Mouse (Mus musculus) left cerebral cortex, postnatal 25 days (tissue): Measurements from ENCODE around the gene Mad1l1. TPM values are rescaled to one million over a fixed set of nuclear protein-coding genes. Genes with fewer than 3 reads are reported as not detected.

Source experiments
- DNase-seq, 2 experiments: peaks; one replicate each; pipeline ENCODE4 v3.0.0; 2022; ENCODE audit warnings: low spot score in 2 of 2, mixed read lengths in 1 of 2
- intact Hi-C: fragments of 180-260 bp; cut with DNase I; formaldehyde crosslinking; loops from one replicate; pipeline ENCODE4 v1.15.1; 2025
- total RNA-seq, 2 experiments: library from RNA; stranded (reverse); gene quantifications; 2 replicates each; pipeline ENCODE4 v1.2.3; 2021

The Mad1l1 gene
- total RNA-seq, 2 experiments from 2014 or later = 15.1 to 19.0 TPM

GRCm38 (mm10) chr5:140267061-140267460 lies 54.3 kb downstream of the Mad1l1 start:
- DNase-seq = no peak
- intact Hi-C loops = no loop called here

- DNase-seq = no peak
- intact Hi-C loops = no loop called here
These were observed 56.4 kb downstream of the Mad1l1 start for GRCm38 (mm10) chr5:140264825-140265575.

- intact Hi-C loops = no loop called here
- DNase-seq = peak in 1 of 2 experiments; percentile 40
These were observed 57.3 kb downstream of the Mad1l1 start for GRCm38 (mm10) chr5:140263754-140264749.

GRCm38 (mm10) chr5:140262401-140262800 lies 59.0 kb downstream of the Mad1l1 start:
- intact Hi-C loops = no loop called here
- DNase-seq = no peak

GRCm38 (mm10) chr5:140261313-140261712 lies 60.0 kb downstream of the Mad1l1 start:
- DNase-seq = no peak
- intact Hi-C loops = no loop called here

GRCm38 (mm10) chr5:140258633-140259032 lies 62.7 kb downstream of the Mad1l1 start:
- intact Hi-C loops = no loop called here
- no peak for DNase-seq

- no peak for DNase-seq
- intact Hi-C loops = no loop called here
These were observed 63.3 kb downstream of the Mad1l1 start for GRCm38 (mm10) chr5:140258035-140258434.

- intact Hi-C loops = no loop called here
- DNase-seq = no peak
These were observed 63.9 kb downstream of the Mad1l1 start for GRCm38 (mm10) chr5:140257439-140257838.

GRCm38 (mm10) chr5:140256685-140257084 lies 64.7 kb downstream of the Mad1l1 start:
- intact Hi-C loops = no loop called here
- no peak for DNase-seq

GRCm38 (mm10) chr5:140255265-140255664 lies 66.1 kb downstream of the Mad1l1 start:
- DNase-seq = no peak
- intact Hi-C loops = no loop called here

- intact Hi-C loops = loop anchor here (5.0 kb wide), 1 partner anchor 57 kb away; no protein-coding TSS in a partner anchor
These were observed 66.7 kb downstream of the Mad1l1 start for GRCm38 (mm10) chr5:140254656-140255055.

GRCm38 (mm10) chr5:140251989-140252388 lies 69.4 kb downstream of the Mad1l1 start:
- intact Hi-C loops = loop anchor here (5.0 kb wide), 1 partner anchor 55 kb away; no protein-coding TSS in a partner anchor
- DNase-seq = peak in 1 of 2 experiments; percentile 51

More at GRCm38 (mm10) chr5:140254656-140255055, 66.7 kb downstream of the Mad1l1 start:
- DNase-seq = no peak

- intact Hi-C loops = loop anchor here (1.0 to 5.0 kb wide), 2 partner anchors 53 to 343 kb away; partner anchors contain the start of gene Elfn1
- peak; percentile 25 to 68 for DNase-seq
These were observed 71.0 kb downstream of the Mad1l1 start for GRCm38 (mm10) chr5:140250370-140250769.

- intact Hi-C loops = loop anchor here (1.0 to 5.0 kb wide), 2 partner anchors 52 to 342 kb away; partner anchors contain the start of gene Elfn1
These were observed 71.8 kb downstream of the Mad1l1 start for GRCm38 (mm10) chr5:140249359-140250062.

GRCm38 (mm10) chr5:140248101-140248500 lies 73.3 kb downstream of the Mad1l1 start:
- DNase-seq = no peak
- intact Hi-C loops = no loop called here

More at GRCm38 (mm10) chr5:140249359-140250062, 71.8 kb downstream of the Mad1l1 start:
- peak in 1 of 2 experiments; percentile 72 for DNase-seq

- intact Hi-C loops = no loop called here
- DNase-seq = no peak
These were observed 81.1 kb downstream of the Mad1l1 start for GRCm38 (mm10) chr5:140240235-140240634.

GRCm38 (mm10) chr5:140238880-140239279 lies 82.5 kb downstream of the Mad1l1 start:
- intact Hi-C loops = no loop called here
- DNase-seq = no peak

GRCm38 (mm10) chr5:140230818-140231217 lies 90.5 kb downstream of the Mad1l1 start:
- intact Hi-C loops = no loop called here
- no peak for DNase-seq

- intact Hi-C loops = no loop called here
- no peak for DNase-seq
These were observed 93.0 kb downstream of the Mad1l1 start for GRCm38 (mm10) chr5:140228306-140228705.
